ENCODE assay signal across 9 mouse cellular contexts in the genomic region with DNA sequence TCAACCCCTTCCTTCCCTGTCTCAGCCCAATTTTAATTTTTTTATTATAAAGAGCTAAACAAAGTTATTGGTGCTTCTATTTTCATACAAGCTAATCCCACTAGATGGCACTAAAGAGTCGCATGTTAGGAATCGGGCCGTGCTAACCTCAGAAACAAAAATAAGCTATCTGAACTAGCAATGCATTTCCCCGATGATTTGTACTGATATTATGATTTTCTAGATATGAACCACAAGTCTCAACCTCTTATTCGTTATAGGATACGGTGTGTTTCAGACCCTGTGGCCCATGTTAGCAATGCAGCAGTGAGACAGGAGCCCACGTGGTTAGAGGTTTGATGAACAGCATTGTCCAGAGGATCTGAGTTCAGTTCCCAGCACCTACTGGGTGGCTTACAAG. TPM values are rescaled to one million over a fixed set of nuclear protein-coding genes. Genes with fewer than 3 reads are reported as not detected.
DNase-seq lines count a peak whose midpoint lies in the region; ATAC-seq lines count a peak whose summit lies in the region.
"Had no signal": no experiment of that assay in that cellular context is flagged by ENCODE, and none has a peak within 500 bp of the region (broad histone marks: within the 10 kb centered on the region; RNA-seq: fewer than 3 reads in every experiment).

No protein-coding gene starts in this region.

- no peak overlapping the region for H3K27ac ChIP-seq in kidney, embryonic 16.5 days (ENCODE audit: low read length)
- no peak overlapping the region for H3K27ac ChIP-seq in hindbrain, embryonic 16.5 days (ENCODE audit: low read depth, low read length)
- H3K27ac ChIP-seq: liver, embryonic 15.5 days had no signal

- H3K9ac ChIP-seq in kidney, embryonic 16.5 days (replicated peaks; ENCODE audit: low read length), result no peak overlapping the region
- H3K9ac ChIP-seq in hindbrain, embryonic 16.5 days (ENCODE audit: low read depth, low read length), result no peak overlapping the region
- H3K9ac ChIP-seq: liver, embryonic 15.5 days had no signal

- H3K4me3 ChIP-seq in kidney, embryonic 16.5 days (ENCODE audit: low read length), result no peak overlapping the region
- H3K4me3 ChIP-seq in hindbrain, embryonic 16.5 days (ENCODE audit: low read length), result no peak overlapping the region
- H3K4me3 ChIP-seq: liver, embryonic 15.5 days had no signal

- no peak overlapping the region for H3K4me2 ChIP-seq in kidney, embryonic 16.5 days (replicated peaks; ENCODE audit: low read depth, low read length)
- no peak overlapping the region for H3K4me2 ChIP-seq in hindbrain, embryonic 16.5 days (ENCODE audit: low read length)
- H3K4me2 ChIP-seq: liver, embryonic 15.5 days had no signal

- H3K27me3 ChIP-seq in kidney, embryonic 16.5 days (ENCODE audit: insufficient read depth, low read length), result no peaks in the 10 kb centered on the region
- H3K27me3 ChIP-seq in hindbrain, embryonic 16.5 days (replicated peaks; ENCODE audit: control insufficient read depth, insufficient read depth, low read length), result no peaks in the 10 kb centered on the region
- H3K27me3 ChIP-seq: liver, embryonic 15.5 days had no signal

- no peak for ATAC-seq in kidney, embryonic 16.5 days (ENCODE audit: low FRiP score, low TSS enrichment)
- peak; percentile 69 for ATAC-seq in neutrophil, adult 5-6 weeks (ENCODE audit: extremely low read depth, insufficient number of reproducible peaks, low FRiP score, poor library complexity, severe bottlenecking)
- no peak for ATAC-seq in hindbrain, embryonic 16.5 days

- no peaks in the 10 kb centered on the region for H3K36me3 ChIP-seq in kidney, embryonic 16.5 days (ENCODE audit: insufficient read depth, low read length)
- H3K36me3 ChIP-seq in hindbrain, embryonic 16.5 days (ENCODE audit: control insufficient read depth, insufficient read depth, low read length), result no peaks in the 10 kb centered on the region
- H3K36me3 ChIP-seq: liver, embryonic 15.5 days had no signal

- 17% methylated on average over 7 of the region's 7 CpGs for WGBS in kidney, embryonic 16.5 days
- WGBS in hindbrain, embryonic 16.5 days, result 18% methylated on average over 7 of the region's 7 CpGs

- H3K9me3 ChIP-seq in kidney, embryonic 16.5 days (ENCODE audit: low read length), result no peaks in the 10 kb centered on the region
- H3K9me3 ChIP-seq in hindbrain, embryonic 16.5 days (ENCODE audit: control insufficient read depth, low read length), result no peaks in the 10 kb centered on the region
- H3K9me3 ChIP-seq: liver, embryonic 15.5 days had no signal

- peak; percentile 22 for DNase-seq in kidney, adult 18-20 months
- DNase-seq in CD4-positive, CD25-positive, alpha-beta regulatory T cell, adult 2 months (ENCODE audit: low read depth, low spot score), result peak; percentile 81
- peak; percentile 85 for DNase-seq in NIH3T3 (ENCODE audit: low read depth)
- DNase-seq in heart, postnatal 4 days, result peak; percentile 19
- DNase-seq in gastrocnemius, postnatal 10 days, result no peak

- 0 out of 2 replicates have a peak, but pooled peaks cover 5% of the 10 kb centered on the region for H3K4me1 ChIP-seq in kidney, embryonic 16.5 days (ENCODE audit: insufficient read depth, low read length)
- H3K4me1 ChIP-seq in hindbrain, embryonic 16.5 days (ENCODE audit: control insufficient read depth, insufficient read depth, low read depth, low read length), result peaks cover 5% of the 10 kb centered on the region

RNA-seq across cellular contexts. Expression of a gene that starts 5.2 kb away (rescaled TPM):
- 7.0 and 7.7 TPM in 2 replicates for polyA plus RNA-seq in kidney, embryonic 16.5 days (2015; fragmentation: Nextera tagmentation; extraction: Ambion mirVana)
- total RNA-seq in heart, postnatal 4 days (2021), result 10 to 100 TPM; 10.3 TPM
- total RNA-seq in neutrophil, adult 5-6 weeks (2017), result 2.2 and 3.1 TPM in 2 replicates
- 7.6 and 8.7 TPM in 2 replicates for polyA plus RNA-seq in hindbrain, embryonic 16.5 days (2015; fragmentation: Nextera tagmentation; extraction: Ambion mirVana)
- 1 to 10 TPM; 7.8 to 9.0 TPM for total RNA-seq in gastrocnemius, postnatal 10 days (2021)

RNA-seq across cellular contexts. Expression of a gene that starts 52.6 kb away (rescaled TPM):
- polyA plus RNA-seq in kidney, embryonic 16.5 days (2015; fragmentation: Nextera tagmentation; extraction: Ambion mirVana), result 17.8 and 21.2 TPM in 2 replicates
- 10 to 100 TPM in 1 of 2 experiments, 1 to 10 TPM in 1; 9.6 to 11.1 TPM for total RNA-seq in heart, postnatal 4 days (2021)
- total RNA-seq in neutrophil, adult 5-6 weeks (2017), result 10.8 and 11.9 TPM in 2 replicates
- polyA plus RNA-seq in hindbrain, embryonic 16.5 days (2015; fragmentation: Nextera tagmentation; extraction: Ambion mirVana), result 3.6 and 4.8 TPM in 2 replicates
- total RNA-seq in gastrocnemius, postnatal 10 days (2021), result 1 to 10 TPM; 5.0 to 5.6 TPM
